Mouse (Mus musculus): ENCODE data around the gene Ckm. TPM values are rescaled to one million over a fixed set of nuclear protein-coding genes. Genes with fewer than 3 reads are reported as not detected.

Gene Ckm
- total RNA-seq, 1 experiment from 2014 or later, result 0.25 TPM

DNA sequence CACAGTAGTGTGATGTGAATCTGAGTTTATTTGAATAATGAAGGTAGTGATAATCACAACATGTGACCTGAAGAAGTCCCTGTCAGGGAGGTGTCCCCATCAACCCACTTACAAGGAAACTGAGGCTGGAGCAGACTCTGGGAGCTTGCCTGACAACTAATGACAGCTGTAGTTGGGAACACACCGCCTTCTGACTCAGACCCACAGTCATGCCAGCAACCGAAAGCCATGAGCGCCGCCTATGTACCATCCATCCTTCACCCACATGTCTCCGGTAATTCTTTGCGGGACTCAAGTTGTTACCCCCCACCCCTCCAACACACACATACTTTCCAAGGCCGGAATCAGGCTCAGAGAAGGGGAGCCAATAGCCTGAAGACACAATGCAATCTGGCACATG is 52.1 kb downstream of the Ckm start:
- ATAC-seq (replicated peaks in 1 of 2; ENCODE audit: insufficient read depth in 1 of 2, low FRiP score in 2 of 2, low TSS enrichment in 1 of 2, low read depth in 1 of 2, poor library complexity in 2 of 2, severe bottlenecking in 2 of 2), result no peak

DNA sequence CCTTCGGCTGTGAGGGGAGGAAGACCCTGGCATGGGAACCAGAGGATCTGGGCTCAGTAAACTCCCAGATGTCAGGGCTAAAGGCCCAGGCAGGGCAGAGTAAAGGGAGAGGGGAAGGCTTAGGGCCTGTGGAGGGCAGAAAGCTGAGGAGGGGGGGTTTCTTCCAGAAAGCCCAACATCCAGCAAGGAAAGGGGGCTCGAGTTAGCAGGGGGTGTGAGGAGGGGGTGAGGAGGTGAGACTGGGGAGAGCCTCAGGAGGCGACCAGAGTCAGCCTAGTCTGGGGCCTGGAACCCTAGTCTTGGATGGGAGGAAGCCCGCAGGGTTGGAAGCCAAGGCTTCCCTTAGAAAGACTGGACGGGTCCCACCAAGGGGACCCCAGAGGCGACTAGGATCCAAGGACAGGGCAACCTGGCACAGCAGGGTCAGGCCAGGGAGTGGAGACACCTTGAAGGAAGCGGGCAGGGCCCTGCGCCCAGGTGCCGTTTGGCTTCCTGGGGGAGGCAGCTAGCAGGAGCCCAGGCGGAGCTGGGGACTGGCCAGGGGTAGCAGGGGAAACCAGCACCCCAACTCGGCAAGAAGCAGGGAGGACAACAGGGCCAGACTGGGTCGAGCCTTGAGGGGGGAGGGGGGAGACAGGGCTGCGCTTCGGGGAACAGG is 53.0 kb downstream of the Ckm start:
- ATAC-seq (replicated peaks in 1 of 2; ENCODE audit: insufficient read depth in 1 of 2, low FRiP score in 2 of 2, low TSS enrichment in 1 of 2, low read depth in 1 of 2, poor library complexity in 2 of 2, severe bottlenecking in 2 of 2), result 0 out of 4 replicates have a peak, but pooled peaks of 1 of the 2 experiments have one; percentile 10

DNA sequence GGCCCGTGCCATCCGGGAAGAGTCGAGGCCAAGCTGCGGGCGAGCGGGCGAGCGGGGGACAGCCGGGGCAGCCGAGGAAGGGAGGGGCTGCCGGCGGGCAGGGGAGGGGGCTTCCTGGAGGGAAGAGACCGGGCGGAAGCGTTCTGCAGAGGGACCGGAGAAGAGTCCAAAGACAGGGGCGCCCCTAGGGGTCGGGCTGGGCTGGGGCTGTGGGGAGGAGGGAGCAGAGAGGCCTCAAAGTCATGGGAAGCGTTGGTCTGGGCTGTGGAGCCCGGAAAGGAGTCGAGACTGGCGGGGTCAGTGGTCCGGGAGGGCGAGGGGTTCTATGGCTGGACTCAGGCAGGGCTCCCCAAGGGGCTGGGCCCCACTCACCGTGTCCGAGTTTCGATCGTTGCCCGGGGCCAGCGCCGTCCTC is 53.5 kb downstream of the Ckm start:
- ATAC-seq (replicated peaks in 1 of 2; ENCODE audit: insufficient read depth in 1 of 2, low FRiP score in 2 of 2, low TSS enrichment in 1 of 2, low read depth in 1 of 2, poor library complexity in 2 of 2, severe bottlenecking in 2 of 2), result peak; percentile 56 to 61

DNA sequence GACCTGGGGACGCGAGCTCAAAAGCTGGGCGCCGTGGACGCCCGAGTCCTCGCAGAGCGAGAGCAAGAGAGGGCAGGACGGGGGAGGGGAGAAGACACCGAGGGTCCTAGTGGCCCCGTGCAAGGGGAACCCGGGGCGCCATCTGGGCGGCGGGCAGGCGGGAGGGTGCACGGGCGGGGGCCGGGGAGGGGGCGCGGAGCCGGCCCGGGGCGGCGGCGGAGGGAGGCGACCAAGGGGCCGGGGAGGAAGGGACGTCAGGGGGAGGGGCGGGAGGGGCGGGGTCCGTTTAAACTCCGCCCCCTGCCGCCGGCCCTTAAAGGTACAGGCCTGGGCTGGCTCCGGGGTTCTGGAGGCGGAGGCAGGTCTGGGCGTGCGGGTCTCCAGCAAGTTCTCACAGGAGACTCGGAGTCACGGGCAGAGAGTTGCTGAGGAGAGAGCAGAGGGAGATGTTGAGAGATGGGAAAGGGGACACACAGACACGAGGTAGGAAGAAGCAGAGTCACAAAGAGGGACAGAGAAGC is 54.1 kb downstream of the Ckm start, which contains the start of gene Mark4:
TSS of gene Mark4 (minus strand) at position 231 of the 521 bp plus-strand sequence.
- peak; percentile 29 to 60; a peak in 3 of 4 replicates for ATAC-seq (replicated peaks in 1 of 2; ENCODE audit: insufficient read depth in 1 of 2, low FRiP score in 2 of 2, low TSS enrichment in 1 of 2, low read depth in 1 of 2, poor library complexity in 2 of 2, severe bottlenecking in 2 of 2)

DNA sequence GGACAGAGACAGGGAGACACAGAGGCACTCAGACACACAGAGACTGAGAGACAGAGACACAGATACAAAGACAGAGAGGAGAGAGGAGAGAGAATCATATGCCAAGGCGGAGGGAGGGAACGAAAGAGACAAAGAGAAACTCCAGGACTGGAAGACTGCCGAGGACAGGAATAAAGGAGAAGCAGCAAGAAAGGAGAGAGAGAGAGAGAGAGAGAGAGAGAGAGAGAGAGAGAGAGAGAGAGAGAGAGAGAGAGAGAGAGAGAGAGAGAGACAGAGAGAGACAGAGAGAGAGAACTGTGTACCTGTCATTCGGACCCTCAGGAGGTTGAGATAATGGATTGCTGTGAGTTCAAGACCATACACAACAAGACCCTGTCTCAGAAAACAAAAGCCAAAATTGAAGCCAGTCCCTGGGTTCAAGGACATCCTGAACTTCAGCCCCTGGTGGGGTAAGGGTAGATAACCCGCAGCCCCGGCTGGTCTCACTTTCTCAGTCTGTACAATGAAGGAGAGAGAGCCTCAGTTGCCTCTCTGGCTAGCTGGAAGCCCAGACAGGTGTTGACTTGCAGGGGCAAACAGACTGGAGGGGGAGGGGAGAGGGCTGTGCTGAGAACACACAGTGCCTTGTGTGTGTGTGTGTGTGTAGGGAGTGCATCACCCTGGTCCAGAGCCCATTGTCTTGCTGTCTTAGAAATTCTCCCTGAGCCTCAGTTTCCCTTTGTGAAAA is 54.7 kb downstream of the Ckm start:
- no peak for ATAC-seq (replicated peaks in 1 of 2; ENCODE audit: insufficient read depth in 1 of 2, low FRiP score in 2 of 2, low TSS enrichment in 1 of 2, low read depth in 1 of 2, poor library complexity in 2 of 2, severe bottlenecking in 2 of 2)

DNA sequence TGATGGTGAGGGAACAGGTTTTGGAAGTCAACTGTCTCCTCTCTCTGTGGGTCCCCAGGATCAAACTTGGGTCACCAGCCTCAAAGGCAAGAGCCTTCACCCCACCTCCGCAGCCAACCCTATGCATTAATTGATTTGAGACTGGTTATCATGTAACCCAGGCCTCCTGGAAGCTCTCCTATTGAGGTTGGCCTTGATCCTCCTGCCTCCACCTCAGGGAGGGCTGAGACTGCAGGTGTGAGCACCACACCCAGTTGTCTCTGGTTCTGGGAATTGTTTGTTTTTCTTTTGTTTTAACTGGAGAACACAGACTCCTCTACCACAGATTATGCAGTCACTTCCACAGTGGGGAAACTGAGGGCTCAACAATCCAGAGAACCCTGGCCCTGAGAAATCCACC is 55.9 kb downstream of the Ckm start:
- no peak for ATAC-seq (replicated peaks in 1 of 2; ENCODE audit: insufficient read depth in 1 of 2, low FRiP score in 2 of 2, low TSS enrichment in 1 of 2, low read depth in 1 of 2, poor library complexity in 2 of 2, severe bottlenecking in 2 of 2)

DNA sequence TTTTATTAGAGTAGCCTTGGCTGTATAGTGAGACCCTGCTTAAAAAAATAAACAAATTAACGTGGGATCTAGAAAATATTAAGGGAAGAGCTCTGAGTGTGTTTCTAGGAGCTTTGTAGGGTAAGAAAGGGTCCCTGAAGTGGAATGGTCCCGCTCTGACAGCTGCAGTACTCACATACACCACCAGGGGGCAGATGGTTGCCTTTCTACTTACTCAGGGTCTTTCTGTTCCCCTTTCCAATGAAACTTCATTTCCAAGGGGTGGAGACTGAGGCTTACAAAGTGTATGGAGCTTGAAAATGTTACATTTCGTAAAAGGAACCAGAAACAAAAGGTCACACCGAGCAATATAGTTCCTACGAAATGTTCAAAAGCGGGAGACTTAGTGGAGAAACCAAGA is 56.9 kb downstream of the Ckm start:
- ATAC-seq (replicated peaks in 1 of 2; ENCODE audit: insufficient read depth in 1 of 2, low FRiP score in 2 of 2, low TSS enrichment in 1 of 2, low read depth in 1 of 2, poor library complexity in 2 of 2, severe bottlenecking in 2 of 2), result peak; percentile 48 to 59; a peak in 2 of 4 replicates

DNA sequence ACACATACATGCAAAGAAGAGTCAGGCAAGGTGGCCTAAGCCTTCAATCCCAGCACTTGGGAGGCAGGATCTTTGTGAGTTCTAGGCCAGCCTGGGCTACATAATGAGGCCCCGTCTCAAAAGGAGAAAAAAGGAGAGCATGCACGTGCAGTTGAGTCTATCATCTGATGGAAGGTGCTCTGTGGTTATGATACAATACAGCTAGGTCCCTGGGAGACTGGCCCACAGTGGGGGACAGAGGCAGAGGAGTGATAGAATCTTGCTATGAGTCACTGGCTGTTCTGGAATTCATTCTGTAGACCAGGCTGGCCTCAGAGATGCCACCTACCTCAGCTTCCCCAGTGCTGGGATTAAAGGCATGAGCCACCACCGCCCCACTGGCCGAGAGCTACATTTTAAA is 57.9 kb downstream of the Ckm start:
- ATAC-seq (replicated peaks in 1 of 2; ENCODE audit: insufficient read depth in 1 of 2, low FRiP score in 2 of 2, low TSS enrichment in 1 of 2, low read depth in 1 of 2, poor library complexity in 2 of 2, severe bottlenecking in 2 of 2), result no peak

DNA sequence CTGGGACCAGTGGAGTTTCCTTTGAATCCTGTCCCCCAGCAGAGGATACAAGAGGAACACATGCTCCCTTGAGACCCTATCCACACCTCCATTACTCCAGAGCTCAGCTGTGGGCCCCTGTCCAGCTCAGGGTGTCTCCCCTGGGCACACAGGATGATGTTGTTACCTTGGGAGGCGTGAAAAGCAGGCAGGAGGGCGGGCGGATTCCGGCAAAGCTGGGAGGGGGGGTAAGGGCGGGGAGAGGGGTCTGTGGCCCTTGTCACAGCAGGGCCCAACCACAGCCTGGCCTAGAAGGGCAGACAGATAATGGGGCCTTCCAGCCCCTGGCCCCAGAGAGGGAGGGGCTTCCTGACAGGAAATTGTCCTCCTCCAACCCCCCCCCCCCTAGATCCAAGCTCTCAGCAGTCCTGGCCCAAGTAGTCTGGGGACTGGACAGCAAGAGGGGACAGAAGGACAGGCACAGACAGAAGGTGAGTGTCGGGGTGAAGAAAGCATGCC is 58.4 kb downstream of the Ckm start, which contains the start of gene Exoc3l2:
TSS of gene Exoc3l2 (plus strand) at position 448 of the 498 bp plus-strand sequence.
- no peak for ATAC-seq (replicated peaks in 1 of 2; ENCODE audit: insufficient read depth in 1 of 2, low FRiP score in 2 of 2, low TSS enrichment in 1 of 2, low read depth in 1 of 2, poor library complexity in 2 of 2, severe bottlenecking in 2 of 2)

DNA sequence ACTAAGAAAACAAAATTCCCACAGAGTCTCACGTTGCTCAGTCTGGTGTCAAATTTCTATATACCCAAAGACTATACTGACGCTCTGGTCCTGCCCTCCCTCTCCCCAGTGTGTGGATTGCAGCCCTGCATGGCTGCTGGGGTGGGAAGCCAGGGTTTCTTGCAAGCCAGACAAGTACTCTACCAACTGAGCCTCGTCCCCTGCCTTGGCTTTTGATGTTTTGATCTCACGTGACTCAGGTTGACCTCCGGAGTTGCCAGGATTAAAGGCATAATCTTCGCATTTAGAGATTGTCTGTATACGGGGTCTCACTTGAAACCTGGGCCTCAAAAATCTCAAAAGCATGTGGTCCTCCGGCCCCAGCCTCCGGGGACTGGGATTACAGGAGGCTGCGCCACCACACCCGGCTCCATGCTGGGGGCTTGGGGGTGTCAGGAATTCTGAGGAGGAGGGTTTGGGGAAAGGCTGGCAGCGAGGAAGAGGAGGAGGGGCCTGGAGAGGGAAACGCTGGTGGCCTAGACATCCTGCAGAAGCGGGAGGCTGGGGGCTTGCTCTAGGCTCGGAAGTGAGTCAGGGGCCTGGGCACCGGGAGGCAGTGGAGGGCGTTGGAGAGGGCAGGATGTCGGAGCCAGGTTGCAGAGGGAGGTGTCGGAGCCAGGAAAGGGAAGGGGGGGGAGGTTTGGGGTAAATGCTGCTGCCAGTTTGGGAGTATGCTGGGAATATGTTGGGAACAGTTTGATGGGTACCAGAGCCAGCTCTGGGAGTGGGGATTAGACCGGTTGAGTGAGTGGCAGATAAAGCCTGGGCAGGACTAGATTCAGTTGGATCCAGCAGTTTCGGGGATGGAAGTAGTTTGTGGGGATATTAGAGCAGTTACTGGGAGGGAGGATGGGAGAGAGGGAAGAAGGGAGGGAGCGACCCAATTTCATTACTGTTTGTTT is 60.1 kb downstream of the Ckm start:
- no peak for ATAC-seq (replicated peaks in 1 of 2; ENCODE audit: insufficient read depth in 1 of 2, low FRiP score in 2 of 2, low TSS enrichment in 1 of 2, low read depth in 1 of 2, poor library complexity in 2 of 2, severe bottlenecking in 2 of 2)

DNA sequence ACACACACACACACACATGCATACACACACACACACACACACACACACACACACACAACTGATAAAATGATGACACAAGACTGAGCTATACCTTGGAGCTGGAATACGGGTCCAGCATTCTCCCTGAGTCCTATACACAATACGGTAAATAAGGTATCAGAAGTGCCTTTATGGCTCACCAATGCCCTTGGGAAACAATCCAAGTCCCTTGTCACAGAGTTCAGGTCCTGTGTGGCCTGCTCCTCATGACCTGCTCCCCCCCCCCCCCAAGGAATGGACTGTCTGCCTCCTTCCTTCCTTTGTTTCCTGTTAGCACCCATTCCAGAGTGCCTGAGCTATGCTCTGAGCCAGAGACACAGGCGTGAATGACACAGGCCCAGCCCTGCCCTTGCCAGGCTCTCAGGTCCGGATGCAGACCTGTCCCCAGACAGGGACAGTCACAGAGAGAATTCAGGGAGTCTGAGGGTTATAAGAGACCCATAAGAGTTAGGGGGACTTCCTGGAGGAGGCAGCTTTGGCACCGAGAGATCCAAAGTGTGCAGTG is 62.1 kb downstream of the Ckm start:
- no peak for ATAC-seq (replicated peaks in 1 of 2; ENCODE audit: insufficient read depth in 1 of 2, low FRiP score in 2 of 2, low TSS enrichment in 1 of 2, low read depth in 1 of 2, poor library complexity in 2 of 2, severe bottlenecking in 2 of 2)

DNA sequence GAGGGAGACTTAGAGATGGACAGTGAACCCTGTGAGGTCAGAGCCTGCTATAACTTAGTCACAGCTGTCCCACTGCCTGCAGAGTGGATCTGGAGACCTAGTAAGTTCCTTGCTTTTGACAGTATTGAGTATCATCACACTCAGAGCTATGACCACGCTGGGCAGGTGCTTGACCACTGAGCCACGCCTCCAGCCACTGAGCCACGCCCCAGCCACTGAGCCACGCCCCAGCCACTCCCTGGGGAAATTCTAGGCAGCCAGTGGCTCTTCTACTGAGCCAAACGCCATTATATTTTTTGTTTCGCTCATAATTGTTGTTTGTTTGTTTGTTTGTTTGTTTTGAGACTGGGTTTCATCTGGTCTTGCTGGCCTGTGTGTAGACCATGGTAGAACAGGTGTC is 63.1 kb downstream of the Ckm start:
- no peak for ATAC-seq (replicated peaks in 1 of 2; ENCODE audit: insufficient read depth in 1 of 2, low FRiP score in 2 of 2, low TSS enrichment in 1 of 2, low read depth in 1 of 2, poor library complexity in 2 of 2, severe bottlenecking in 2 of 2)

DNA sequence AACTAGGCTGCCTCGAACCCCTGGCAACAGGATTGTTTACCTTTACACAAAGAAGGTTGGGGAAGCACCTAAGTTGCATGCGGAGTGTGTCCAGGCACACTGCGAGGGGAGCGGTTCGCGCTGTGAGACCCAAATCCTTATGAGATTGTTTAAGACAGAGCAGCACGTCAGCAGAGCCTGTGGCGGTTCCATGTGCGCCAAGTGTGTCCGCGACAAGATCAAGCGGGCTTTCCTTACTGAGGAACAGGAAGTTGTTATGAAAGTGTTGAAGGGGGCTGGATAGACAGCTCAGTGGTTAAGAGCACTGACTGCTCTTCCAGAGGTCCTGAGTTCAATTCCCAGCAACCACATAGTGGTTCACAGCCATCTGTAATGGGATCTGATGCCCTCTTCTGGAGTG is 63.7 kb downstream of the Ckm start:
- peak; percentile 39 to 57 for ATAC-seq (replicated peaks in 1 of 2; ENCODE audit: insufficient read depth in 1 of 2, low FRiP score in 2 of 2, low TSS enrichment in 1 of 2, low read depth in 1 of 2, poor library complexity in 2 of 2, severe bottlenecking in 2 of 2)

DNA sequence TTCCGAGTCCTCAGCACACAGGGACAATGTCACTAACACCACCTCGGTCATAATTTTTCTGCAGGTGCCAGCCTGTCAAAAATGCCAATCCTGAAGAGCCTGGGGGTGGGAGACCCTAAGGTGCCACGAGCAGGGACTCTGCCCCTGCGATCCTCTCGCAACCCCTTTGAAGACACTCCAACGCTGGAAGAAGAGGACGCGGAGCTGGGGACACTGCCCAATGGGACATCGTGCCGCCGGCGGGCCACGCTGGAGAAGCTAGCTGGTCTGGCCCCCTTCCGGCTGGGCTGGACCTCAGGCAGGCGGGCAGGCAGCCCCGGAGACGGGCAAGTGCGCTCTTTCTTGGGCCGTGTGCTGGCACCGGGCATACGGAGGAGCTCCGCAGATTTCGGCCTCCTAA is 64.8 kb downstream of the Ckm start:
- ATAC-seq (replicated peaks in 1 of 2; ENCODE audit: insufficient read depth in 1 of 2, low FRiP score in 2 of 2, low TSS enrichment in 1 of 2, low read depth in 1 of 2, poor library complexity in 2 of 2, severe bottlenecking in 2 of 2), result no peak

DNA sequence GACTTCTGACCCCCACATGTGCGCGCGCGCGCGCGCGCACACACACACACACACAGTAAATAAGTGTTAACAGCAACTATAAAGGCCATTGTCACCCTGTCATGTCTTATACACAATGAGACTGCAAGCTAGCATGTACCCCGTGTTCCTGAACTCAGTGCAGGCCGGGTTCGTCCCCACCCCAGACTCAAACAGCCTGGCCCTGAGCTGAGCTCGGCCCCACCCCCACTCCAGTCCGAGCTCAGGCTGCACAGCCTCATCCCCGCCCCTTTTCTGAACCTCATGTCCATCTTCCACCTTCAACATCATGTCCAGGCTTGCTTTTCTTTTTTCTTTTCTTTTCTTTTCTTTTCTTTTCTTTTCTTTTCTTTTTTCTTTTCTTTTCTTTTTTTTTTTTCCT is 65.7 kb downstream of the Ckm start:
- no peak for ATAC-seq (replicated peaks in 1 of 2; ENCODE audit: insufficient read depth in 1 of 2, low FRiP score in 2 of 2, low TSS enrichment in 1 of 2, low read depth in 1 of 2, poor library complexity in 2 of 2, severe bottlenecking in 2 of 2)

DNA sequence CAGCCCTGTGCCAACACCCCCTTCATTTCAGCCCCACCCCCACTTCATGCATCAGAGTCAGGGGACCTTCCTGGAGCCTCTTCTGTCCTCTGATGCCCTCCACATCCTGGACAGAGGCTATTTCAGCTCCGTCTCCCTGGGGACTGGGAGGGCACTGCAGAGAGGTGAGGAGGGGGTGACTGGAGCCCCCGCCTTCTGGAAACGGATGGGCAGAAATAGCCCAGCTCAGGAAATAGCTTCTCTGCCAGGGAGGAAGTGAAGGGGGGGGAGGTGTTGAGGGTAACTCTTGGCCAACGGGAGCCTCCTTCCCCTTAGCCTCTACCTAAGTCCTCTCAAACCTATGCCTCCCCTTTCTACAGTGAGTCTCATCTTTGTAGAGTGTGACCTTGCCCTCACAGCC is 67.8 kb downstream of the Ckm start:
- ATAC-seq (replicated peaks in 1 of 2; ENCODE audit: insufficient read depth in 1 of 2, low FRiP score in 2 of 2, low TSS enrichment in 1 of 2, low read depth in 1 of 2, poor library complexity in 2 of 2, severe bottlenecking in 2 of 2), result peak; percentile 67 to 73

Measured in hematopoietic stem cell, adult 5-6 weeks (primary cell).